Mouse (Mus musculus) small intestine, adult 2 months (tissue): ENCODE results near the gene Snorc. TPM values are rescaled to one million over a fixed set of nuclear protein-coding genes. Genes with fewer than 3 reads are reported as not detected.

Experiments used
- H3K27ac ChIP-seq: fragments of 200-500 bp; 2 replicates; pipeline ENCODE4 v1.5.1; 2012; ENCODE audit warnings: low read depth, low read length, control low read depth, inconsistent platforms; ENCODE audit not compliant: insufficient read depth
- H3K27me3 ChIP-seq: fragments of 200-500 bp; 2 replicates; pipeline ENCODE4 v1.6.1; 2012; ENCODE audit warnings: mild to moderate bottlenecking, moderate library complexity, low read length, inconsistent platforms; ENCODE audit not compliant: control insufficient read depth, insufficient read depth
- H3K36me3 ChIP-seq: fragments of 200-500 bp; 2 replicates; pipeline ENCODE4 v1.6.1; 2012; ENCODE audit warnings: mild to moderate bottlenecking, low read length, control low read depth, inconsistent platforms; ENCODE audit not compliant: control insufficient read depth, insufficient read depth
- H3K4me1 ChIP-seq: fragments of 200-500 bp; 2 replicates; pipeline ENCODE4 v1.6.1; 2012; ENCODE audit warnings: low read length, inconsistent platforms, mixed read lengths; ENCODE audit not compliant: control insufficient read depth, insufficient read depth, insufficient read length
- H3K4me3 ChIP-seq: fragments of 200-500 bp; 2 replicates; pipeline ENCODE4 v1.5.1; 2012; ENCODE audit warnings: low read depth, mild to moderate bottlenecking, control low read depth, inconsistent platforms, low read length, moderate library complexity
- CTCF ChIP-seq: fragments of 200-500 bp; IDR thresholded peaks from 2 replicates; pipeline ENCODE4 v1.5.1; 2012; ENCODE audit warnings: low read depth, mild to moderate bottlenecking, control low read depth, inconsistent platforms, low read length, moderate library complexity, mixed read lengths; ENCODE audit not compliant: insufficient replicate concordance, insufficient read length; ENCODE audit errors: extremely low read depth
- POLR2A ChIP-seq: fragments of 200-500 bp; IDR thresholded peaks from 2 replicates; pipeline ENCODE4 v1.6.1; 2012; ENCODE audit warnings: low read depth, mild to moderate bottlenecking, control low read depth, inconsistent platforms, low read length, moderate library complexity
- WGBS: fragments of 180-500 bp; shearing (Covaris S2); methylation state at CpG from one replicate; pipeline ENCODE4 v1.1.7; 2018; 5-methylcytosine and 5-hydroxymethylcytosine counted together
- polyA plus RNA-seq: library from polyadenylated mRNA; depleted of rRNA; stranded (reverse); fragments of >200 nt; gene quantifications from 2 replicates; pipeline ENCODE4 v1.2.3, GENCODE M21; 2012

Gene Snorc
- polyA plus RNA-seq, 1 experiment, result not detected

DNA sequence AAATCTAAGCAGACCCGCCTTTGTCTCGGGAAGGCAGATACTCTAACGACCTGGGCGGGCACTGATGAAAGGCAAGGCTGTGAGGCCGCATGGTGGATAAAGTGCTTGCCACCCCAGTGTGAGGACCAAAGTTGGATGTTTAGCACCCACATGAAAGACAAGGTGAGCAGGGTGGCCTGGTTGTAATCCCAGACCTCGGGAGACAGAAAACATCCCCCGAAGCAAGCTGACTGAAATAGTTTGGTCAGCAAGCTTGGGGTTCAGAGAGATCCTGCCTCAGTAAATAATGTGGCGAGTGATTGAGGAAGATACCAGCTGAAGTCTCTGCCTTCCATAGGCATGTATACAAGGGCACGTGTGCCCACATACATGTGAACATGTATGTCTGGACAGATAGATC is 2.6 kb upstream of the Snorc start:
- WGBS, result 42% methylated on average over 9 of the region's 9 CpGs

DNA sequence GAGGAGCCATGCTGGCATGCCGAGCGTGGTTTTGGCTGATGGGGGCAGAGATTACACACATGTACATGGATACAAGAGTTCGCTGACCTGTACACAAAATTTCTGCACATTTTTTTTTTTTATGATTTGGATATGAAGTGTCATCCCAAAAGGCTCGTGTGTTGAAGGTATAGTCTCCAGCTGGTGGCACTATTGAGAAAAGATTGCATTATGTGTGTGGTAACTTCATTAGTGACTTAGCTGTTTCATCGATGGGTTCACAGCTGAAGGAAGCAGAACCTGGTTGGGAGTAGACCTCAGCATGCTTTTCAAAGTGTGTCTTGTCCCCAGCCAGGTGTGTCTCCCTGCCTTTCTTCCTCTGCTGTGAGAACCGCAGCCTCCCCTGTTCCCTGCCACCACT is 1.8 kb upstream of the Snorc start:
- Histone ChIP-seq H3K36me3 (no peaks in the 10 kb centered on the region), H3K4me3 (no peak overlapping the region), H3K27ac (no peak overlapping the region), H3K27me3 (no peaks in the 10 kb centered on the region), H3K4me1 (peaks cover 9% of the 10 kb centered on the region)
- TF ChIP-seq CTCF (no peak), POLR2A (no peak)
- WGBS, result 57% methylated on average over 6 of the region's 6 CpGs

More for the DNA sequence above, 2.6 kb upstream of the Snorc start:
- Histone ChIP-seq H3K4me3 (no peak overlapping the region), H3K27me3 (no peaks in the 10 kb centered on the region), H3K4me1 (peaks cover 4% of the 10 kb centered on the region), H3K27ac (no peak overlapping the region), H3K36me3 (no peaks in the 10 kb centered on the region)
- TF ChIP-seq POLR2A (no peak), CTCF (no peak)

DNA sequence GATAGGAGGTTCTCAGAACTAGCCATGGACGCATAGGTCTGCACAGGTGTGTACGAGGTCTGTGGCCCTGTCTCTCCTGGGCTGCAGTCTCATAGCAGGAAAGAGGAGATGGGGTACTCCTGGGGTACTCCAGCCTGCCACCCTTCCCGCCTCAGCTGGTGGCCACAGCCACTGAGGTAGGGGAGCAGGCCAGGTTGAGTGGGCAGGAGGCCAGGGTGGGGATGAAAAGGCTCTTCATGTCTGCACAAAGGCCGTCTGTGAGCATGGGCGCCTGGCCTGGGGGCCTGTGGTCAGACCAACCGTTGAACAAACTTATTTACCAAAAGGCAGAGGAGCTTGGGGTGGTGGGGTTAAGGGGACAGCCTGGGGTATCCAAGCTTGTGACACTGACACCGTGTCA is 1.8 kb downstream of the Snorc start:
- no peak overlapping the region for H3K27ac ChIP-seq
- peaks cover 9% of the 10 kb centered on the region for H3K4me1 ChIP-seq
- H3K36me3 ChIP-seq, result no peaks in the 10 kb centered on the region
- TF ChIP-seq POLR2A (no peak), CTCF (no peak)
- 65% methylated on average over 7 of the region's 7 CpGs for WGBS
- no peaks in the 10 kb centered on the region for H3K27me3 ChIP-seq
- no peak overlapping the region for H3K4me3 ChIP-seq

GRCm38 (mm10) chr1:87472576-87472975 is 2.5 kb downstream of the Snorc start:
- Histone ChIP-seq H3K27me3 (no peaks in the 10 kb centered on the region), H3K4me3 (no peak overlapping the region), H3K27ac (no peak overlapping the region), H3K36me3 (no peaks in the 10 kb centered on the region), H3K4me1 (peaks cover 9% of the 10 kb centered on the region)
- TF ChIP-seq POLR2A (no peak), CTCF (no peak)
- 18% methylated on average over 7 of the region's 7 CpGs for WGBS

DNA sequence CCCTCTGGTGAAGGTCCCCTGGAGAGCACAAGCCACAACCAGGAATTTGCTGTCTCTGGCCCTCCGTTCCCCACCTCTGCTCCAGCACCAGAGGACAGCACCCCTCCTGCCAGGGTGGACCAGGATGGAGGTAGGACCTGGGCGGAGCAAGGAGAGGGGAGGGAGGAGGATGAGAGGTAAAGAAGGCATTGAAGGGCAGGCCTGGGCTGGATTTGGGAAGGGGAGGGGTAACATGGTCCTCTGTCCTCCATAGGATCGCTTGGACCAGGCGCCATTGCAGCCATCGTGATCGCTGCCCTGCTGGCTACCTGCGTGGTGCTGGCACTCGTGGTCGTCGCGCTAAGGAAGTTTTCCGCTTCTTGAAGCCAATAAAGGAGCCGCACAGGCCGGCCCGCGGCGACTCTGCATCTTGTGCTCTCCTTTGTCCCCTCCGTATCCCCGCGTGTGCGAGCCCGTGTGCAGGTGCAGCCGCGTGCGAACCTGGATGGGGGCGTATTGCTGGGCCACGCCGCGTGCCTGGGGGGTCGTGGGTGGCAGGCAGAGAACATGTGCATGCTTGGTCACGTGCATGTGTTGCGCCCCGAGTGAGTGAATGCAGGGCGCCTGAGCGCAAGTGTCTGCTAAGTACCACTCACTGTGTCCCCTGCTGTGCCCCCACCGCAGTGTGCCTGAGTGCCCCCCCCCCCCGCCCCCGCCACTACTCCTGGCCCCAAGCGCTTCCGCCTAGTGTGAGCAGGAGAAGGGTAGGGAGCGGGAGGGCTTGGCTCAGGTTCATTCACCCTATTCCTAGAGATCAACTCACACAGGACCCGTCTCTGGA is 5.2 kb downstream of the Snorc start:
- Histone ChIP-seq H3K4me3 (no peak overlapping the region), H3K27ac (no peak overlapping the region), H3K27me3 (no peaks in the 10 kb centered on the region), H3K36me3 (peaks cover 8% of the 10 kb centered on the region), H3K4me1 (peaks cover 9% of the 10 kb centered on the region)
- no peak for TF ChIP-seq CTCF
- no peak for TF ChIP-seq POLR2A
- WGBS, result 44% methylated on average over 42 of the region's 42 CpGs

GRCm38 (mm10) chr1:87482546-87482945 is 12.5 kb downstream of the Snorc start:
- WGBS, result 85% methylated on average over 4 of the region's 4 CpGs
- no peak for TF ChIP-seq CTCF
- TF ChIP-seq POLR2A, result no peak
- Histone ChIP-seq H3K36me3 (peaks cover 28% of the 10 kb centered on the region), H3K4me1 (no peaks in the 10 kb centered on the region), H3K4me3 (no peak overlapping the region), H3K27me3 (no peaks in the 10 kb centered on the region), H3K27ac (no peak overlapping the region)

GRCm38 (mm10) chr1:87486386-87486785 is 16.3 kb downstream of the Snorc start:
- TF ChIP-seq POLR2A, result no peak
- TF ChIP-seq CTCF, result no peak
- Histone ChIP-seq H3K27ac (no peak overlapping the region), H3K4me1 (no peaks in the 10 kb centered on the region), H3K4me3 (no peak overlapping the region), H3K27me3 (no peaks in the 10 kb centered on the region), H3K36me3 (peaks cover 19% of the 10 kb centered on the region)
- 38% methylated on average over 6 of the region's 6 CpGs for WGBS
